Mouse (Mus musculus) lung, adult 2 months (tissue): ENCODE measurements at regions not wholly inside any gene's neighbourhood (a gene's known extent, or its start where the extent isn't known, plus 50 kb on each side); places are given as distances from the start of the nearest gene placed in this dataset.
"Not testable (repeated sequence)": the region's sequence is repeated elsewhere in the genome, so short reads cannot be mapped to it uniquely, and the experiment has no call there.

ENCODE experiments used
- DNase-seq: peaks from one replicate; pipeline ENCODE4 v3.0.0; 2022
- H3K4me1 ChIP-seq: fragments of 200-500 bp; 2 replicates; pipeline ENCODE4 v1.6.1; 2011; ENCODE audit warnings: low read length; ENCODE audit not compliant: control insufficient read depth, insufficient read depth
- H3K4me3 ChIP-seq: fragments of 200-500 bp; replicated peaks from 2 replicates; pipeline ENCODE3; 2011; ENCODE audit warnings: low read depth, mild to moderate bottlenecking, control low read depth, low read length; ENCODE audit errors: extremely low read depth
- CTCF ChIP-seq: fragments of 200-500 bp; IDR thresholded peaks from 2 replicates; pipeline ENCODE4 v1.5.1; 2011; ENCODE audit warnings: mild to moderate bottlenecking, low read length, control low read depth; ENCODE audit not compliant: insufficient read depth
- POLR2A ChIP-seq: fragments of 200-500 bp; IDR thresholded peaks from 2 replicates; pipeline ENCODE4 v1.6.1; 2011; ENCODE audit warnings: low read depth, mild to moderate bottlenecking, control low read depth, low read length, borderline replicate concordance; ENCODE audit errors: extremely low read depth
- WGBS: fragments of 180-500 bp; shearing (Covaris S2); methylation state at CpG from one replicate; pipeline ENCODE4 v1.1.7; 2018; 5-methylcytosine and 5-hydroxymethylcytosine counted together

- 93% methylated on average over 2 of the region's 2 CpGs for WGBS
- H3K4me3 ChIP-seq, DNase-seq, H3K4me1 ChIP-seq: not testable (repeated sequence)
Measured at GRCm38 (mm10) chrX:105655591-105655990, 108.5 kb upstream of the Fgf16 start.

GRCm38 (mm10) chrX:105670531-105670930, 93.5 kb upstream of the Fgf16 start:
- no peaks in the 10 kb centered on the region for H3K4me1 ChIP-seq
- DNase-seq, result no peak
- WGBS, result 58% methylated on average over 2 of the region's 2 CpGs
- TF ChIP-seq CTCF (no peak), POLR2A (no peak)
- no peak overlapping the region for H3K4me3 ChIP-seq

GRCm38 (mm10) chrX:105671247-105671646, 92.8 kb upstream of the Fgf16 start:
- WGBS, result 60% methylated on average over 4 of the region's 4 CpGs
- no peak for DNase-seq
- Histone ChIP-seq H3K4me3 (no peak overlapping the region), H3K4me1 (no peaks in the 10 kb centered on the region)
- no peak for TF ChIP-seq CTCF

GRCm38 (mm10) chrX:105674860-105675259, 89.2 kb upstream of the Fgf16 start:
- no peak for TF ChIP-seq POLR2A
- no peak for TF ChIP-seq CTCF
- 50% methylated on average over 3 of the region's 3 CpGs for WGBS

GRCm38 (mm10) chrX:105683678-105684077, 80.4 kb upstream of the Fgf16 start:
- no peaks in the 10 kb centered on the region for H3K4me1 ChIP-seq
- no peak for DNase-seq
- WGBS, result 70% methylated on average over 8 of the region's 8 CpGs
- TF ChIP-seq CTCF (no peak), POLR2A (no peak)
- H3K4me3 ChIP-seq, result no peak overlapping the region

More at GRCm38 (mm10) chrX:105674860-105675259, 89.2 kb upstream of the Fgf16 start:
- no peak for DNase-seq
- no peaks in the 10 kb centered on the region for H3K4me1 ChIP-seq
- no peak overlapping the region for H3K4me3 ChIP-seq

GRCm38 (mm10) chrX:105684433-105684832, 79.6 kb upstream of the Fgf16 start:
- Histone ChIP-seq H3K4me1 (no peaks in the 10 kb centered on the region), H3K4me3 (no peak overlapping the region)
- WGBS, result 45% methylated on average over 4 of the region's 4 CpGs
- DNase-seq, result peak; percentile 14
- no peak for TF ChIP-seq CTCF
- no peak for TF ChIP-seq POLR2A

GRCm38 (mm10) chrX:105710676-105711241, 53.3 kb upstream of the Fgf16 start:
- TF ChIP-seq POLR2A (no peak), CTCF (no peak)
- WGBS, result 58% methylated on average over 5 of the region's 5 CpGs
- H3K4me3 ChIP-seq, result no peak overlapping the region
- no peak for DNase-seq
- H3K4me1 ChIP-seq, result no peaks in the 10 kb centered on the region
